Mouse (Mus musculus) cerebellum, postnatal 14 days (tissue): ENCODE measurements around the gene Gm10256.
"Not testable (repeated sequence)": the region's sequence is repeated elsewhere in the genome, so short reads cannot be mapped to it uniquely, and the experiment has no call there.

Experiments
- DNase-seq, 2 experiments: peaks; one replicate each; pipeline ENCODE4 v3.0.0; 2021; ENCODE audit warnings: mixed read lengths in 2 of 2

Gene Gm10256

GRCm38 (mm10) chrY:2830380-2830779, at the start of gene Gm10256, which contains the start of gene Rbmy:
Gene Gm10256, plus strand, starts transcription at chrY:2830699.
Gene Rbmy, plus strand, starts transcription at chrY:2830680.
- DNase-seq = not testable (repeated sequence)

- not testable (repeated sequence) for DNase-seq
These were observed 34.4 kb upstream of the Gm10256 start, which contains the start of gene Gm4064 for GRCm38 (mm10) chrY:2796105-2796504. Gene Gm4064, minus strand, starts transcription at chrY:2796205.

GRCm38 (mm10) chrY:2900689-2901088, 70.2 kb downstream of the Gm10256 start, which contains the start of gene Gm10352:
Gene Gm10352, plus strand, starts transcription at chrY:2900989.
- DNase-seq = not testable (repeated sequence)
